Mouse (Mus musculus) cortical plate, adult 2 months (tissue): ENCODE measurements at regions not wholly inside any gene's neighbourhood (a gene's known extent, or its start where the extent isn't known, plus 50 kb on each side); places are given as distances from the start of the nearest gene placed in this dataset.

Experiments used
- H3K27ac ChIP-seq: fragments of 200-500 bp; 2 replicates; pipeline ENCODE4 v1.5.1; 2012; ENCODE audit warnings: low read length, control low read depth, inconsistent platforms; ENCODE audit not compliant: insufficient read depth
- H3K4me1 ChIP-seq: fragments of 200-500 bp; 2 replicates; pipeline ENCODE4 v1.6.1; 2011; ENCODE audit warnings: low read length; ENCODE audit not compliant: control insufficient read depth, insufficient read depth
- H3K4me3 ChIP-seq: fragments of 200-500 bp; 2 replicates; pipeline ENCODE4 v1.5.1; 2011; ENCODE audit warnings: mild to moderate bottlenecking, low read length, control low read depth; ENCODE audit not compliant: insufficient read depth
- CTCF ChIP-seq: fragments of 200-500 bp; IDR thresholded peaks from 2 replicates; pipeline ENCODE4 v1.5.1; 2011; ENCODE audit warnings: mild to moderate bottlenecking, control low read depth, low read length; ENCODE audit not compliant: insufficient read depth; ENCODE audit errors: extremely low read depth
- POLR2A ChIP-seq: fragments of 200-500 bp; IDR thresholded peaks from 2 replicates; pipeline ENCODE4 v1.6.1; 2011; ENCODE audit warnings: mild to moderate bottlenecking, low read length, control low read depth; ENCODE audit not compliant: insufficient read depth; ENCODE audit errors: extremely low read depth

GRCm38 (mm10) chr9:91520521-91520920 lies 154.9 kb upstream of the Zic1 start:
- TF ChIP-seq POLR2A (no peak), CTCF (no peak)
- no peak overlapping the region for H3K27ac ChIP-seq

GRCm38 (mm10) chr9:91509672-91510071 lies 144.1 kb upstream of the Zic1 start:
- Histone ChIP-seq H3K4me1 (no peaks in the 10 kb centered on the region), H3K4me3 (no peak overlapping the region), H3K27ac (no peak overlapping the region)
- TF ChIP-seq CTCF (no peak), POLR2A (no peak)

More at GRCm38 (mm10) chr9:91520521-91520920, 154.9 kb upstream of the Zic1 start:
- Histone ChIP-seq H3K4me1 (no peaks in the 10 kb centered on the region), H3K4me3 (no peak overlapping the region)

GRCm38 (mm10) chr9:91503657-91504329 lies 138.2 kb upstream of the Zic1 start:
- Histone ChIP-seq H3K27ac (no peak overlapping the region), H3K4me1 (no peaks in the 10 kb centered on the region), H3K4me3 (no peak overlapping the region)
- TF ChIP-seq CTCF (no peak), POLR2A (no peak)

GRCm38 (mm10) chr9:91476596-91476995 lies 111.0 kb upstream of the Zic1 start:
- no peaks in the 10 kb centered on the region for H3K4me1 ChIP-seq
- H3K27ac ChIP-seq: no peak overlapping the region
- TF ChIP-seq POLR2A: no peak
- TF ChIP-seq CTCF: no peak
- H3K4me3 ChIP-seq: no peak overlapping the region

DNA sequence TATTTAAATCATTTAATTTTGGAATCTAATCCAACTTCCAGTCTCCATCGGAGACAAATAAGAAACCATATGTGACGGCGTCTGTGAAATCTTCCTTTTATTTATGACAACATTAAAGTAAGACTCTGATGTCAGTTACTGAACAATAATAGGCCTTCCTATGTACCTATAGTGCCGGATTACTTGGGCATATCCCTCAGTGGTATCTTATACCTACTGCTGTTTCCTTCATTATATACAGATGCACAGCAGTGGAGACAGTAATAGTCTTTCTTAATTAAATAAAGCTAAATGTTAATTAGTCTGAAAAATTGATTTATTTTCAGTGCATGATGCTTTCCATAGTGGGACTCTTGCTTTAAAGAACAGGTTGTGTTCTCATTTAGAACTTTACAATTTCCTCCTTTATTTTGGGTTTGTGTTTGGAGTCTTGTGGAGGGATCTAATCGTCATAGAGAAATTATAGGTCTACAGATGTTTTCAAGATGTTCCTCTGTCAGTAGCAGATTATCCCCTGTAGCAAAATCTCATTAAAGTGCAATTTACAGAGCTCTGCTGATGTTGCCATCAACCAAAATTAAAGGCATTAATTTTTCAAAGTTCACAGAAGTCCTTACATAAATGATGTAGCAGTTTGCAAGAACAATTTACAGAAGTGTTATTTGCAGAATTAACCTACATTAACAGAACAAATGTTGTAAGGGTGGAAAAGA lies 97.3 kb upstream of the Zic1 start:
- no peak overlapping the region for H3K4me3 ChIP-seq
- no peak overlapping the region for H3K27ac ChIP-seq
- H3K4me1 ChIP-seq: no peaks in the 10 kb centered on the region
- TF ChIP-seq POLR2A (no peak), CTCF (no peak)

GRCm38 (mm10) chr9:91459921-91460320 lies 94.3 kb upstream of the Zic1 start:
- Histone ChIP-seq H3K4me1 (no peaks in the 10 kb centered on the region), H3K27ac (no peak overlapping the region), H3K4me3 (no peak overlapping the region)
- TF ChIP-seq POLR2A: no peak

DNA sequence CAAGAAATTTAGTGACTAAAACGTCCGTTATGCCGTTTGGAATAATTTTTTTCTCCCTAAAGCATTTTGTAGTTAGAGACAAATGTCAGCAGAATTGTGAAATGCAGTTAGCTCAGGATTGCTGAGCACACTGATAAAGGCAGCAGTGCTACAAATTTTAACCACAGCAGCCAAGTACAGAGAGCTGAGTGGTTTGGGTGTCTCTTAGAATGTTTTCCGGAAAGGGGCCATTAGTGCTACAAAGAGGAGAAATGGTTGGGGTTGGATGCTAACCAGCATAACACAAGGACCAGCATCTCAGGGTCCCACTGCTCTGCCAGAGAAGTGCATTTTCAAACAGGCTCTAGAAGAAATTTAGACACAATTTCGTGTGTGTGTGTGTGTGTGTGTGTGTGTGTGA lies 91.2 kb upstream of the Zic1 start:
- TF ChIP-seq POLR2A: no peak
- no peak for TF ChIP-seq CTCF
- Histone ChIP-seq H3K4me1 (no peaks in the 10 kb centered on the region), H3K27ac (no peak overlapping the region), H3K4me3 (no peak overlapping the region)

DNA sequence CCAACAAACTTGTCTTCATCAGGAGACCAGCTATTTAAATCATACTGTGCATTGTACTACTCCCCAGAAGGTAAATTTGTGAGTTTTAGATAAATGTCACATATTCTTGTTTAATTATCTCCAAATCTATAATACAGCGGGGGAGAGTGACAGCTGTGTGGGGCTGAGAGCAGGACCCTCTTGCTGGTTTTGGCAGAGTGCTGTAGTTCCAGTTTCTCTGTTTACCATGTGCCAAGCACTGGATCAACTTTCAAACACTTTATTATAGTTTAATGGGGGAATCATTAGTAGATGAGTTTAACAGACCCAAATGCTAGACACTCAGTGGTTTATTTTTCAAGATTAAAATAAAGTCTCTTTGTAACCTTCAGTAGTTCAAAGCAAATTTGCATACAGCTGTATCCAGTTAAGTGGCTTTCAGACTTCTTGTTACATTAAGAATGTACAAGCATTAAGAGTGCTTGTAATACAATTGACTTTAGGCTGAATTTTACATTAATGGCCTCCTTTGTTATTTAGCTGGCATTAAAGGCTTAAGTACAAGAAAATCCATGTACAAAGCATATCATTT lies 90.7 kb upstream of the Zic1 start:
- H3K27ac ChIP-seq: no peak overlapping the region
- no peak overlapping the region for H3K4me3 ChIP-seq
- no peaks in the 10 kb centered on the region for H3K4me1 ChIP-seq
- TF ChIP-seq POLR2A (no peak), CTCF (no peak)

GRCm38 (mm10) chr9:91439106-91439505 lies 73.5 kb upstream of the Zic1 start:
- Histone ChIP-seq H3K4me1 (no peaks in the 10 kb centered on the region), H3K27ac (no peak overlapping the region), H3K4me3 (no peak overlapping the region)
- no peak for TF ChIP-seq CTCF
- no peak for TF ChIP-seq POLR2A
